Mouse (Mus musculus): ENCODE measurements around the gene Ddx43.

Ddx43 gene

DNA sequence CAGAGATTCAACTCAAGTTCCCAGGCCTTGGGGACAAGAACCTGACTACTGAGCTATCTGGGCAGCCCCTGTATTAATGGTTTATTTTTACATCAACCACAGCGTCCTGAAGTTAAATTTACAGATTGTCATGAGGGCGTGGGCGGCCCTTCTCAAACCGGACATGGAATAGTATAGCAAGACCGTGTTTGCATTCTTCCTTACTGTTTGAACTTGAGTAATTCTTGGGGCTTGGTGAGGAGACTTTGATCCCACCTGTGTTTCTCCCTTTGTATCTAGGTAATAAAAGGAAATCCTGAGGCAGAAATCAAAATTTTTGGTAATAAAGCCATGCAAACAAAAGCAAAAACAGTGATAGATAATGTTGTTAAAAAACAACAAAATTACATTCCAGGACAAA lies 5.0 kb downstream of the Ddx43 start:
- no peaks in the 10 kb centered on the region for H3K9me3 ChIP-seq (ENCODE audit: low read length)
- no peak overlapping the region for H3K4me3 ChIP-seq (replicated peaks; ENCODE audit: low read length)
- TF ChIP-seq POU5F1 (IDR thresholded peaks at IDR 0.05; ENCODE audit: borderline replicate concordance, low read length) (no peak), NANOG (IDR thresholded peaks at IDR 0.05; ENCODE audit: borderline replicate concordance, low read length) (no peak), CTCF (conservative IDR thresholded peaks at IDR 0.05; ENCODE audit: low read length) (no peak)
- peaks cover 20% of the 10 kb centered on the region for H3K4me1 ChIP-seq (replicated peaks; ENCODE audit: low read depth, low read length)
- peaks cover 17% of the 10 kb centered on the region for H3K27me3 ChIP-seq (ENCODE audit: insufficient read depth, low read length)
- peaks cover 53% of the 10 kb centered on the region for H3K36me3 ChIP-seq (ENCODE audit: insufficient read depth, low read length)

DNA sequence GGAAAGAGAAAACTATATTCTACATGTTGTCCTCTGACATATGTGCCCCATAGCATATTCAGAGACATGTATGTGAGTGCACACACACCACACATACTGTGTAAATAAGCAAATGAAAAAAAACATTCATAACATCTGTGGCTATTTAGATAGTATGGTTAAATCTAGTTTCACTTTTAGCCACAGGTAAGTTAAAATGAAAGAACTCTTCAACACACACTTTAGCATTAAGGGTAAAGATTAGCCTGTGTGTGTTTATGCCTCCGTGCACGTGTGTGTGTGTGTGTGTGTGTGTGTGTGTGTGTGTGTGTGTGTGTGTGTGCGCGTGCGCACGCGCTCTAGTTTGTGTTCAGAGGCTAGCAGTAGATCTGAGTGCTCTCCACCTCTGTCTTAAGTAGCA lies 6.0 kb downstream of the Ddx43 start:
- TF ChIP-seq POU5F1 (IDR thresholded peaks at IDR 0.05; ENCODE audit: borderline replicate concordance, low read length) (no peak), CTCF (conservative IDR thresholded peaks at IDR 0.05; ENCODE audit: low read length) (no peak), NANOG (IDR thresholded peaks at IDR 0.05; ENCODE audit: borderline replicate concordance, low read length) (no peak)
- Histone ChIP-seq H3K36me3 (ENCODE audit: insufficient read depth, low read length) (peaks cover 61% of the 10 kb centered on the region), H3K4me1 (replicated peaks; ENCODE audit: low read depth, low read length) (peaks cover 15% of the 10 kb centered on the region), H3K27me3 (ENCODE audit: insufficient read depth, low read length) (peaks cover 9% of the 10 kb centered on the region), H3K4me3 (replicated peaks; ENCODE audit: low read length) (no peak overlapping the region), H3K9me3 (ENCODE audit: low read length) (no peaks in the 10 kb centered on the region)

DNA sequence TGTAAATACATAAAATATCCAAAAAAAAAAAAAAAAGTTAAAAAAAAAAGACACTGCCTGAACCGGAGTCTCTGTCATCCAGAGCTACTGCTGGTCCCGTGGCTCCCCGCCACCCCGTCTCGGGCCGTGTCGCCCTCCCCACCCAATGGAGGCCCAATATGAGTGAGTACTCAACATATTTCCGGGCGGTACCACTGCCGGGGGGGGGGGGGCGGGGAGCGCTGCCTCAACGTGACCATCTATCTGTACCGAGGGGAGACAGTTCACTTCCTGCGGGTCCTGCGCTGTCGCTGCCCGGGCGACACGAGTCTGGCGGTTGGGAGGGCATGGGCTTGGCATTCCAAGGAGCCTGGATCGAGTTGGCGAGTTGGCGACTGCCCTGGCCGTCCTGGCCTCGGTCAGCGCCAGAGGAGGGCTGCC lies 31.8 kb downstream of the Ddx43 start:
- Histone ChIP-seq H3K36me3 (ENCODE audit: insufficient read depth, low read length) (peaks cover 13% of the 10 kb centered on the region), H3K27me3 (ENCODE audit: insufficient read depth, low read length) (peaks cover 12% of the 10 kb centered on the region), H3K4me1 (replicated peaks; ENCODE audit: low read depth, low read length) (peaks cover 18% of the 10 kb centered on the region), H3K4me3 (replicated peaks; ENCODE audit: low read length) (peak overlapping the region; percentile 70), H3K9me3 (ENCODE audit: low read length) (no peaks in the 10 kb centered on the region)
- TF ChIP-seq NANOG (IDR thresholded peaks at IDR 0.05; ENCODE audit: borderline replicate concordance, low read length) (no peak), CTCF (conservative IDR thresholded peaks at IDR 0.05; ENCODE audit: low read length) (no peak), POU5F1 (IDR thresholded peaks at IDR 0.05; ENCODE audit: borderline replicate concordance, low read length) (no peak)

DNA sequence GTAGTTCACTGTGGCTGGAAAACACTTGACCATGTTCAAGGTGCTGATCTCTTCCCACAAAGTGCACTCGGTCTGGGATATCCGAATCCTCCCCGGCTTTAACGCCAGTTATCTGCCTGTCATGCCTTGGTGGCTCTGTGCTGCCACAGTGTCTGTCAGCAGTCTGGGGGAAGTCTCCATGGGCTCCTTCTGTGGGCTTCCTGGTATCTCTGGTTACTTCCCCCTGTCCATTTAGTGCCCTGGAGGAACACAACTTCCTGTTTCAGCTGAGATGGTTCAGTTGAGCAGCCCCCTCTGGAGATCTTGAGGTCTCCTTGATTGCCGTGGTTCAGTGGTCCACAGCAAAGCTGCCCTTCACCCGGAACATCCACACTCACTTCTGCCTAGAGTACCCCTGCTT lies 32.6 kb downstream of the Ddx43 start:
- Histone ChIP-seq H3K36me3 (ENCODE audit: insufficient read depth, low read length) (peaks cover 13% of the 10 kb centered on the region), H3K4me3 (replicated peaks; ENCODE audit: low read length) (0 out of 2 replicates have a peak overlapping the region, but pooled peaks have one; percentile 70), H3K27me3 (ENCODE audit: insufficient read depth, low read length) (peaks cover 12% of the 10 kb centered on the region), H3K4me1 (replicated peaks; ENCODE audit: low read depth, low read length) (peaks cover 21% of the 10 kb centered on the region), H3K9me3 (ENCODE audit: low read length) (no peaks in the 10 kb centered on the region)
- TF ChIP-seq POU5F1 (IDR thresholded peaks at IDR 0.05; ENCODE audit: borderline replicate concordance, low read length) (no peak), CTCF (conservative IDR thresholded peaks at IDR 0.05; ENCODE audit: low read length) (no peak)

GRCm38 (mm10) chr9:78428870-78429432 lies 33.4 kb downstream of the Ddx43 start:
- Histone ChIP-seq H3K4me3 (replicated peaks; ENCODE audit: low read length) (no peak overlapping the region), H3K4me1 (replicated peaks; ENCODE audit: low read depth, low read length) (peaks cover 21% of the 10 kb centered on the region), H3K36me3 (ENCODE audit: insufficient read depth, low read length) (peaks cover 9% of the 10 kb centered on the region)

DNA sequence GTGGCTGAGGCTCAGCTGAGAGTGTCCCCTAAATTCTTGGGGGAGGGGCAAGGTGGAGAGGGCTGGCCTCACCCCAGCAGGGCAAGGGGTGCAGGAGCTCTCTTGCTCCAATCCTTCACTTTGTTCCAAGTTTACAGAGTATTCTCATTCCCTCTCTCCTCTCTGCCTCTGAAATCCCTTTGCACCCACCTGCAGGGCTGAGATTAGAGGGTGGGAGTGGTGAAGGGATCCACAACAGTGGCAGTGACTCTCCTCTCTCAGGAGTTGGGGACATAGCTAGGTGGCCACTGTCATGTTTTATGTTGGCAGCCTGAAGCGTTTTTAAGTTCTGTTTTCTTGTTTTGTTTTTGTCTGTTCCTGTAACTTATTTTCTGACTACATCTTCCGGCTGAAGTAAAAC lies 34.0 kb downstream of the Ddx43 start:
- Histone ChIP-seq H3K9me3 (ENCODE audit: low read length) (no peaks in the 10 kb centered on the region), H3K36me3 (ENCODE audit: insufficient read depth, low read length) (0 out of 2 replicates have a peak, but pooled peaks cover 3% of the 10 kb centered on the region), H3K4me1 (replicated peaks; ENCODE audit: low read depth, low read length) (peaks cover 21% of the 10 kb centered on the region), H3K27me3 (ENCODE audit: insufficient read depth, low read length) (peaks cover 12% of the 10 kb centered on the region), H3K4me3 (replicated peaks; ENCODE audit: low read length) (no peak overlapping the region)
- TF ChIP-seq NANOG (IDR thresholded peaks at IDR 0.05; ENCODE audit: borderline replicate concordance, low read length) (no peak), CTCF (conservative IDR thresholded peaks at IDR 0.05; ENCODE audit: low read length) (no peak), POU5F1 (IDR thresholded peaks at IDR 0.05; ENCODE audit: borderline replicate concordance, low read length) (no peak)

More at GRCm38 (mm10) chr9:78428870-78429432, 33.4 kb downstream of the Ddx43 start:
- Histone ChIP-seq H3K27me3 (ENCODE audit: insufficient read depth, low read length) (peaks cover 12% of the 10 kb centered on the region), H3K9me3 (ENCODE audit: low read length) (no peaks in the 10 kb centered on the region)
- TF ChIP-seq CTCF (conservative IDR thresholded peaks at IDR 0.05; ENCODE audit: low read length) = no peak
- no peak for TF ChIP-seq NANOG (IDR thresholded peaks at IDR 0.05; ENCODE audit: borderline replicate concordance, low read length)
- TF ChIP-seq POU5F1 (IDR thresholded peaks at IDR 0.05; ENCODE audit: borderline replicate concordance, low read length) = no peak

DNA sequence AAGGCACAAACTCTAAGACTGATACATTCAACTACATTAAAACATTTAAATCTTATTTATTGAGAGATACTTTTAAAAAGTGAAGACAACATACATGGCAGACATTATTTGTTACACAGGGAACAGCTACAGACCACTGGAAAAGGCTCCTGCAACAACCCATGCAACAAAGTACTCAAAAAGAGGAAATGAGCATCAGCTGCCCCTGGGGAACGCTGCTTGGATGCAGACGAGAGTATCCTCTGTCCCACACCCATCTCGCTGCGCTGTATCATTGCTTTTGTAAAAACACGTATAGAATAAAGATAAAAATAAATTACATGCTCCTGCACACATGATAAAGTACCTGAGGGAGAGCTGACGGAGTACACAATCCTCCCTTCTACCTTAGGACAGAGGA lies 34.9 kb downstream of the Ddx43 start:
- Histone ChIP-seq H3K36me3 (ENCODE audit: insufficient read depth, low read length) (no peaks in the 10 kb centered on the region), H3K9me3 (ENCODE audit: low read length) (no peaks in the 10 kb centered on the region), H3K4me1 (replicated peaks; ENCODE audit: low read depth, low read length) (peaks cover 21% of the 10 kb centered on the region), H3K27me3 (ENCODE audit: insufficient read depth, low read length) (peaks cover 12% of the 10 kb centered on the region), H3K4me3 (replicated peaks; ENCODE audit: low read length) (no peak overlapping the region)
- no peak for TF ChIP-seq NANOG (IDR thresholded peaks at IDR 0.05; ENCODE audit: borderline replicate concordance, low read length)
- no peak for TF ChIP-seq CTCF (conservative IDR thresholded peaks at IDR 0.05; ENCODE audit: low read length)
- TF ChIP-seq POU5F1 (IDR thresholded peaks at IDR 0.05; ENCODE audit: borderline replicate concordance, low read length) = no peak

DNA sequence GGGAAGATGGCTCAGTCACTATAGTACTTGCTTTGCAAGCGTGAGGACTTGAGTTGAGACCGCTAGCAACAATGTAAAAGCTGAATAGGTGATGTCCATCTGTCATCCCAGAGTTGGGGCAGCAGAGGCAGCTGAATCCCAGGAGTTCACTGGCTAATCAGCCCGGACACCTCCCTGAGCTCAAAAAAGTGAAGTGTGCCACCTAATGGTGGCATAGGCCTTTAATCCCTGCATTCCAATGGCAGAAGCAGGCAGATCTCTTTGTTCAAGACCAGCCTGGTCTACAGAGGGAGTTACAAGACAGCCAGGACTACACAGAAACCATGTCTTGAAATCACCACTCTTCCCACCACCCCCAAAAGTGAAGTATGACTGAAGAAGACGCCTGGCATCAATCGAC lies 36.9 kb downstream of the Ddx43 start:
- Histone ChIP-seq H3K27me3 (ENCODE audit: insufficient read depth, low read length) (peaks cover 12% of the 10 kb centered on the region), H3K4me3 (replicated peaks; ENCODE audit: low read length) (no peak overlapping the region), H3K36me3 (ENCODE audit: insufficient read depth, low read length) (no peaks in the 10 kb centered on the region), H3K4me1 (replicated peaks; ENCODE audit: low read depth, low read length) (peaks cover 36% of the 10 kb centered on the region), H3K9me3 (ENCODE audit: low read length) (no peaks in the 10 kb centered on the region)
- TF ChIP-seq NANOG (IDR thresholded peaks at IDR 0.05; ENCODE audit: borderline replicate concordance, low read length) (no peak), CTCF (conservative IDR thresholded peaks at IDR 0.05; ENCODE audit: low read length) (no peak), POU5F1 (IDR thresholded peaks at IDR 0.05; ENCODE audit: borderline replicate concordance, low read length) (no peak)

- Histone ChIP-seq H3K9me3 (ENCODE audit: low read length) (no peaks in the 10 kb centered on the region), H3K36me3 (ENCODE audit: insufficient read depth, low read length) (no peaks in the 10 kb centered on the region), H3K4me3 (replicated peaks; ENCODE audit: low read length) (no peak overlapping the region), H3K4me1 (replicated peaks; ENCODE audit: low read depth, low read length) (peaks cover 39% of the 10 kb centered on the region), H3K27me3 (ENCODE audit: insufficient read depth, low read length) (peaks cover 45% of the 10 kb centered on the region)
- TF ChIP-seq POU5F1 (IDR thresholded peaks at IDR 0.05; ENCODE audit: borderline replicate concordance, low read length) = no peak
- no peak for TF ChIP-seq NANOG (IDR thresholded peaks at IDR 0.05; ENCODE audit: borderline replicate concordance, low read length)
- no peak for TF ChIP-seq CTCF (conservative IDR thresholded peaks at IDR 0.05; ENCODE audit: low read length)
These were observed 43.8 kb downstream of the Ddx43 start for GRCm38 (mm10) chr9:78439426-78439825.

Data from E14TG2a.4 (cell line).